Mouse (Mus musculus) NIH3T3 (cell line): ENCODE measurements around the gene Asphd1.

Experiments used
- DNase-seq: peaks from one replicate; pipeline ENCODE4 v3.0.0-alpha.2; 2012; ENCODE audit warnings: low read depth

Asphd1 gene

DNA sequence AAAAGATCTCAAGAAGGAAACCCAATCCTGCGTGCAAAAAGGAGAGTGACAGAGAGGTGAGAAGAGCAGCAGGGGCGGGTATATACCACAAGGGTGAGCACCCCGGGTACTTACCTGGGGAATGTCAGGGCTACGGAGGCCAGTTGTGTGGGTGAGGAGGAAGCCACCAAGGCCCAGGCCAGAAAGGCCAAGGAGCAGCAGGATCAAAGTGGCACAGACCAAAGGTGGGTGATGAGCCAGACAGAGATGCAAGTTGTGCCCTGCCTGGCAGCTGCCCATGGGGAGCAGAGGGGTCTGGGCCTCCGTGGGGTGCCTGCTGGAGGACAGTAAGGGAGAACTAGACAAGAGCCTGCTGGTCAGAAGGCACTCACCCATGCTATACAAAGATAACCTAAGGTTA lies 52.5 kb downstream of the Asphd1 start:
- DNase-seq: no peak
